Mouse (Mus musculus) liver, adult 2 months (tissue): Measurements from ENCODE around the gene Utrn.

Experiments used
- CTCF ChIP-seq: fragments of 200-500 bp; IDR thresholded peaks from 2 replicates; pipeline ENCODE4 v1.5.1; 2011; ENCODE audit warnings: low read depth, low read length, control low read depth
- POLR2A ChIP-seq: fragments of 200-500 bp; IDR thresholded peaks from 2 replicates; pipeline ENCODE4 v1.6.1; 2011; ENCODE audit warnings: low read length, control low read depth; ENCODE audit not compliant: insufficient read depth; ENCODE audit errors: extremely low read depth

GRCm38 (mm10) chr10:12535272-12535671, 333.9 kb downstream of the Utrn start:
- TF ChIP-seq POLR2A = no peak
- no peak for TF ChIP-seq CTCF
